Mouse (Mus musculus) retina, adult 2 months (tissue): Measurements from ENCODE around the gene Rps23.
"Not testable (repeated sequence)": the region's sequence is repeated elsewhere in the genome, so short reads cannot be mapped to it uniquely, and the experiment has no call there.

ENCODE experiments used
- DNase-seq: peaks from one replicate; pipeline ENCODE4 v3.0.0-alpha.2; 2012; ENCODE audit warnings: low read depth, low spot score

The Rps23 gene

DNA sequence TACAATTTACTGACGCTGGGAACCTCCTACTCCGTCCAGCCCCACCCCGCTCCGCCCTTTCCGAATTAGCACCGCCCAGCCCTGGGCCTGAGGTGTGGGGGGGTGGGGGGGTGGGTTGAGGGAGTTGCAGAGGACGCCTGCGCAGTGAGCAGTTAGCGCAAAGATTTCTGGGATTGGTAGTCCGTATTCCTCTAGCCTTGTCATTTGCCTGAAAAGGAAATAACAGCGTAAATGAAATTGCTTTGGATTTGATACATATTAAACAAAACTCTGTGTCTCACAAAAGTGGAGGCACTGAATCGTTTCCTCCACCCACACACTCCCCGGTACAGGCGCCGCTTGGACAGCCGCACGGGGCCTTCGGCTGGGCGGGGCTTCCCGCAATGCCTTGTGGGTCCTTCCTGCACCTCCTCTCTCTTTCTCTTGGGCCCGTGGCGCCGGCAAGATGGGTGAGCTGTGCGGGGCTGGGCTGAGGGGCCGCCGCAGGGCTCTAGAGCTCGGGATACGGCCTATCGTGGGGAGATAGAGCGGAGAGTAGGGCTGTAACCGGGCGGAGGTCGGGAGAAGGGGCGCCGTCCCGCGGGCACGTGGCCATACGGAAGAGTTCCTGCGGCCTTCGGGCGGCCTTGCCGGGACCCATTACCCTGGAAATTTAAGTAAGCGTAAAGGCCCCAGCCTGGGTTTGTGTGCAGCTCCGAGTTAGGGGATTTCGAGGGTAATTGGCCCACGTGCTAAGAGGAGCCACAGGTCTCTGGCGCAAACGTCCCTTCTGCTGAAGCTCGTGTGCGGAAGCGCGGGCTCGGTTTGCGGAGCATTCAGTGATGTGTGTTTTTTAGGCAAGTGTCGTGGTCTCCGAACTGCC lies at the start of gene Rps23:
TSS of gene Rps23 (plus strand) at position 208 of the 862 bp plus-strand sequence.
- peak; percentile 91 for DNase-seq

DNA sequence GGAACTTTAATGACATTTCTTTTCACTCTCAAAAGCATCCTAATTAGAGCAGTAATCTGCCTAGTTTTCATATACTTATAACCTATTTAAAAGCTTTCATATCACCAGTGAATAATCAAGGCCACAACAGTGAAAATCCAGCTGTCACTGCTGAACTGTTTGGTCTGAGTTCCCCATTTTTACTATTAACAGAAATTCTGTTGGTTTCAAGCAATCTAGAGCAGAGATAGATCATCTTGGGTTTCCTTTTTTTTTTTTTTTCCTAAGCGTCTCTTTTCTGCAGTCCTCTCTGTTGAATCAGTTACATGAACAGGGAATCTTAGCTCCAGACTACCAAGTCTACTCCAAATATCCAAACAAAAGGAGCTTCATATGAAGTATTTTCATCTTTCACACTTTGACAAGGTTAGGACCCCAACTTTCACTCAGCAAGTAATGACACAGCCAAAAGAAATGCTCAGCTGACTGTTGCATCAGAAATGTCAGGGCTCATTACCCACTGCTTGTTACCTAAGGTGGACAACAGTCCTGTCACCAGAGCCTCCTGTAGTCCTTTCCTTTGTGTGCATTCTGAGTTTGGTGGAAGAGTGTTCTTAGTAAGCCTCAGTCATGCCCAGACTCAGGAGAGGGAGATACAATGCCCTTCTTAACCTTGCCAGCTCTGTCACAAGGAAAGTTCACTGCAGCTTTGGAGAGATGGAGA lies 40.9 kb upstream of the Rps23 start:
- DNase-seq: no peak

DNA sequence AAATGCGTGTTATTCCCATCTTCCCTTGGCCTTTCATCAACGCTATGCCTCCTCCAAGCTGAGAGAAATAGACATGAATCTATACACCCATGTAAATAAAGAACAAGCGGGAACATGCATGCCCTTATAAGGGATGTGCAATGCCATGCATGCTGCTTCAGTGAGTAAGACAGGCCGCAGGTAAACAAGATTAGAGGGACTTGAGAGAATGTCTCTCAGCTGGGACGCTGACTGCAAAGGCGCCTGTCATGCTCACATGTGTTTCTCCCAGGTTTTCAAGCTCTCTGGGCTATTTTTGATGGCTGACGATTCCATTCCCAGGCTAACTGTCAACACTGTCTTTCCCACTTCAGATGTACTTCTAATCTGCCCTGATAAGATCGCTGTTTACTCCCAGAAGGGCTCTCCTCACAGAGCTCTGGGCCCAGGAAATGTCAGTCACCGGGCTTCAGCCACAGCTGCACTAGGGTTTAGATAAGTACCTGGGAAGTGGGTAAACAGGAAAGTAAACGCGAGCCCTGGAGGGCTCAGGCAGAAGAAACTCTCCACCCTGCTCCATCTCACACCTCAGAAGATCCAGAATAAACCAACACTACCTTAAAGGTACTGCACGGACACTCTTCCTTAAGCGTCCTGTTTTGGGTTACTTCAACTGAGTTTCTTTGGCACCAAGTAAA lies 36.8 kb upstream of the Rps23 start:
- DNase-seq: no peak

DNA sequence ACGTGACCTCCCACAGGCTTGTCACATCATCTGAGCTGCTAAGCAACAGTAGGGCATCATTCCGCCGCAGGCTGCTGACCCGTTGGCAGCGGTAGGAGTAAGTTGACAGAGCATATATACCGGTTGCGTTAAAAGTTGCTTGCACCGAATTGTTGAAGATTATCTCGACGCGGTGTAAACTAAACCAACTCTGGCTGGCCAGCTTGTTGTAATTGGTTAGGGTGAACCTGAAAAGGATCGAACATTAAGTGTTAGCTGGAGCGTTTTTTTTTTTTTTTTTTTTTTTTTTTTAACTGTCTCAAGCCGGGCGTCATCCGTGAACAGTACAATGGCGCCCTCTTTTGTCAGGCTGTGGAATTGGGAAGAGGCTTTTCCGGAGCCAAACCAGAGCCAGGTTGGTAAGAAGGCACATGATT lies 36.2 kb upstream of the Rps23 start:
- peak; percentile 33 for DNase-seq

DNA sequence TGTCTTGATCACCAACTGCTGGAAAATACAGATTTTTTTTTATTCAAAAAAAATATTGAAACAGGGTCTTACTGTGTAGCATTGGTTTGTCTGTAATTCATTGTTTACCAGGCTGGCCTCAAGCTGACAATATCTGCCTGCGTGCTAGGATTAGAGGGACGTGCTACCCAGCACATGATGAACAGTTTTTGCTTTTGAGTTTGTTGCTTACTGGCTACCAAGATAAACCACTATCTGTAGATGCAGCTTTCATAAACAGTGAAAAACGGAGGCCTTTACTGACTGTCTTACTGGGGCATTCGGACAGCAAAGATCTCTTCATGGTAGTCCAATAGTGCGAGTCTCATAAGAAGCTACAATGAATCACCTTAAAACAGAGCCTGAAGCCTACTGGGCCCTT lies 32.6 kb upstream of the Rps23 start:
- no peak for DNase-seq

DNA sequence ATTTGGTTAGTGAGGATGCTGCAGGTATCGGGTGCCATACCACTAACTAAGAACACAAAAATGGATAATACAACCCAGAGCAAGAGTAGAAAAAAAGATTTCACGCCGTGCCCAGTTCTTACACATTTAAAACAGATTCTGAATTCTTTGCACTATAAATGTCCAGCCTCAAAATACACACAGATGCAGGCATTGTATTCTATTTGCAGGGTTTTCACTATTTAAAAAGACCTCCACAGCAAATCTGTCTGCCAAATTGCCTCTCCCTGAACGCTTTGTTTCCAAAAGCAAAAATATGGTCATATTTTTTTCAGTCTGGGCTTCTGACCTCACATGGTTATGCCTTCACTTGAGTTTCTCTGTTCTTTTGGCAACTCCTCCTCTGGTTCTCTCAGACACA lies 27.9 kb upstream of the Rps23 start:
- no peak for DNase-seq

DNA sequence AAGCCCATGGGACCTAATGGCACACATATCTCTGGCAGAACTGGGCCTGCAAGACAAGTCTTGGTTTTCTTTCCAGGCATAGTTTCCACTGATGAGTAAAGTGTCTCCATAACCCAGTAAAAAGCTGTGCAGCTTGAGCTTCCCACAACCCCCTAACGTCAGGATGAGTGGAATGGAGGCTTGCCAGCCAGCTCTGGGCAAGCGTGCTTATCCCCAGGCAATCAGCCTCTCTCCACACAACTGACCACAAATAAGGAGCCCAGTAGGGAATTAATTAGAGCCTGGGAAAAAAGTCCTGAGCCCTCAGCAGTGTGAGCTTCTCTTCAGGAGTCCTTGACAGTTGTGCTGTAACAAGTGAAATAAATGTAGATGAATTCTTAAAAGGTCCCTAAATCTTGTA lies 26.7 kb upstream of the Rps23 start:
- no peak for DNase-seq

DNA sequence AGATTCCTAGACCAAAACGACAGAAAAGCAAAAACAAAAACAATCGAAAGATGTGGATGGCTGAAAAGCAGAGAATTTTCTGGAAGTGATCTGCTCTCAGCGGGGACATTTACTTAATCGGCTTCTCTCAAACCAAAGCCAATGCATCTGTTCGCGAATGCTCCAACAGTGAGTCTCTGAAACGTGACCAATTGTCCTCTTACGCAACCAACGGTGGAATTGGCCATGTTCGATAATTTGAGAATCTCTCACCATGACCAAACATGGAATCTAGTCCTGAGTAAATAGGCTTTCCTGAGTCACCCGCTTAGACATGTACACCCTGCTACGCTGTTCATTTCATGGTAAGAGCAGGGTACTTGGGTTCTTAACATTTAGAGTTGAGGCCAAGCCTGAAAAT lies 25.9 kb upstream of the Rps23 start:
- no peak for DNase-seq

DNA sequence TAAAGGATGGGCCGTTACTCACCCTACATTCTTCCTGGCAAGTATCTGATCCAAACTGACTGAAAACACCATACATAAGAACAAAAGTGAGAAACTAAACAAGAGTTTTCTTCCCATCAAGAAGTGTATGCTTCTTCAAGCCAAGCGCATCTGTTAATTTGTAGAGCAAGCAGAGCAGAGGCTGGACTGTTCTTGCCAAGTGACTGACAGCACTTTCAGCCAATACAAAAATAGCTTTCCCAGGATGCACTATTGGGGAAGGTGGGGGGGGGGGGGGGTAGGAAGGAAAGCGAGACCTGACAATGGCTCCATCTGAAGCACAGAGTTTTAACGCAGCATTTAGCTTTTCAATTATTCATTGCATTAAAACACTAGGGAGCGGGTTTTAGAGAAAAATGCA lies 17.6 kb upstream of the Rps23 start, which contains the start of gene Atp6ap1l:
TSS of gene Atp6ap1l (minus strand) at position 180 of the 400 bp plus-strand sequence.
- no peak for DNase-seq

DNA sequence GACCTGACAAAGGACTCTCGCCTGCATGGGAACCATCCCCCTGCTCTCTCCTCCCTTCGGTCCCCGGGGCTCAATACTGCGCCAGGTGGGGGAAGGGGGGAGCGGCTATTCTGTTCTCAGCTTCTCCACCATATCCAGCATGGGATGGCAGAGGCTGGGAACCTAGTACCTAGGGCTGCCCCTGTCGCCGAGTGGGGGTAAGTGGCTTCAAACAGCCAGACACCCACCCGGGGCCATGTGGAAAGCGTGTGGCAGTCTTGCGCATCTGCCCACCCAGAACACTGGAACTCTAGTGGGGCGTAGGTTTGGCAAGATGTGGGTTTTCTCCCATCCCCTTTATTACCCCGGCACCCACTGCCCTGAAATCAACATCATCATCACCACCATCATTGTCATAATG lies 15.4 kb upstream of the Rps23 start:
- no peak for DNase-seq

DNA sequence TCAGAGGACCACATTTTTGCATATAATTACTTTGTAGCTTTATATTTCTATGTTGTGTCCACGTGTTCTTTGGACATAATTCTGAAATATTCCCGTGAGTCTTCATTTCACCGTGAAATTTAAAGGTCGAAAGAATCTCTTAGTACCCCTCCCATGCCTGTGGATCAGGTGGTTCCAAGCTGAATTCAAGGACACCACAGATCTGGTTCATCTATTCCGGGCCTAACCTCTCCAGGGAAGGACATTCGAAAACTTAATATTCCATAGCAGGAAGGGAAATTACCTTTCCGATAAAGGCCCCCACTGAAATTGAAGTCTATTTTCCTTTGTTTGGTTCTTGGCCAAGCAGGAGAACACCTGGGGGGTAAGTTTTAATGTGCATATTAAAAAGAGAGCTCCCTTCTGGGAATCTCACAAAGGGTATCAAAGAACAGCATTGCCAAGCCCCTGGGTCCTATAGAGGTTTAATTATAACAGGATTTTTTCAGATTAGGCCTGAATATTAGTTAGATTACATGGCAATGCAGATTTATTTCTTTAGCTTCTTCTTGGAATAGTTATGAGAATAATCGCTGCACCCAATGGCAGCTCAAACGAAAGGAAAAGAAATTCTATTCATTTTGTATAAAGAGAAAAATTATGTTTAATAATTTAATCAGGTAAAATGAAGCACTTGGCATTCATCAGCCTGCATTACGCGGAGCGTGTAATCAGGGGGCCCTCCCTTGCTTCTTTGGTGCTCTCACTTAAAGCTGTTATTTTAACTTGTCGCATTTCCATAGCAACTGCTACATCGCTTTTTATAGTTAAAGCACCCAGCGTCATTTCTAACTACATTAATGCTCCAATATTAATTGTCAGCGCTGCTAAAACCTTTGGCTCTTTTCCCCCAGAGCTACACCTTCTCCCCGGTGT lies 9.7 kb upstream of the Rps23 start:
- DNase-seq: no peak

DNA sequence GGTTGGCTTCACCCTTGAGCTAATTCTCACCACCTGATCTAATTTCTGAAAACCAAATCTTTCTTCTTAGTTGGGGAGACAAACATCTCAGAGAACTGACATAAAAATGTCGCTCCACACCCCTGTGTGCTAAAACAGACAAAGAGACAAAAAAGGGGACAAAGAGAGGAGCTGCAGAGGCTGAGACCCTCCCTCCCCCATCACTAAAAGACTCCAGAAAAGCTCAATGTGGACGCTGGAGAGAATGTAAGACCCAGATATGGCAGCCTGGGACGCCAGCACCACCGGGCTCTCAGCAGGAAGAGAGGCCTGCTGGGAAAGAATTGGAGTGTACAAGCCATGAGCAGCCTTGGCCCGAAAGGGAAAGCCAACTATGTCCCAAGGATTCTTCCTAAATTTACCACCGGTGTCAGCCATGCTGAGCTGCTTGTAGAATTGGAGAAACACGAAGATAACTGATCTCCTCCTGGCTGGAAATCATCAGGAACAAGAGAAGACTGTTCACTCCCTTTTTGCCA lies 9.0 kb upstream of the Rps23 start:
- no peak for DNase-seq

DNA sequence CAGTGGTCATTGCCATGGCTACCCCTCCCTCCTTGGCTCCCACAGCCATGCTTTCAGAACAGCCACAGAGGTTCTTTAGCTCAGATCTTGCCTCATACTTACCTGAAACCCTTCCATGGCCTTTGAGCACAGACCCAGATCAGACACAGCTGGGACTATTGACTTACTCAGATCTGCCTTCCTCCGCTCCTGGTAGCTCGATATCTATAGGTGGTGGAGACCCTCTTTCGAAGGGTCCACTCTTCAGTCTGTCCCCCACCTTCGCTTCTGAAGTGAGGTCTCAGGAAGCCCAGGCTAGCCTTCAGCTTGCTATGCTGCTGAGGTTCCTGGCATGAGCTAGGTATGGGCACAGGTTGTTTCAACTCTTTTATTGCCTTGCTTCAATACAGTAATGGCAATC lies 8.0 kb upstream of the Rps23 start:
- no peak for DNase-seq

DNA sequence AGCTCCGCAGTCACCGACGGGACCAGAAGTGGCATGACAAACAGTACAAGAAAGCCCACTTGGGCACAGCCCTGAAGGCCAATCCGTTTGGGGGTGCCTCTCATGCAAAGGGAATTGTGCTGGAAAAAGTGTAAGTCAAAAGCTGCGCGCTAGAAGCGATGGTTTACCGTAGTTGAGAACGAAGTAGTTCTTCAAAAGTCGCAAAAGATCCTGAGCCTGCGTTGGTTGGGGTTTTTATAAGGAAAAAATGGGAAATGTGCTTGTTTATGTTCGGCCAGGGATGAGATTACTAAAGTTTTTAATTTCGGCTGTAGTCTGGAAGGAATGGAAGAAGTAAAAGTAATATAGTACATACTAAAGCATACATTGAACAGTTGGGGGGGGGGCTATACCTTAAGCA lies 859 bp downstream of the Rps23 start:
- DNase-seq: not testable (repeated sequence)

DNA sequence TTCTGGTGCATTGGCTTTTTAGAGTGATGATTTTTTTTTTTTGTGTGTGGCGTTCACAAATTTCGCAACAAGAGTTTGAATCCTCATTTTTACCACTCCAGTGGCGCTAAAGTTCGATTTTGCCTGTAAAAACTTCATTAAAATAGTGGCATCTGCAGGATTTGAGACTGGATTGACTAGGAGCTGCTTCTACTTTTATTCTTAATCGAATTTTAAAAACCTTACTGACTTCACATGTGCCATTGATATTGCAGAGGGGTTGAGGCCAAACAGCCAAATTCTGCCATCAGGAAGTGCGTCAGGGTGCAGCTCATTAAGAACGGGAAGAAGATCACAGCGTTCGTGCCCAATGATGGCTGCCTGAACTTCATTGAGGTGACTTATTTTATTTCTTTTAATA lies 1.3 kb downstream of the Rps23 start:
- no peak for DNase-seq

DNA sequence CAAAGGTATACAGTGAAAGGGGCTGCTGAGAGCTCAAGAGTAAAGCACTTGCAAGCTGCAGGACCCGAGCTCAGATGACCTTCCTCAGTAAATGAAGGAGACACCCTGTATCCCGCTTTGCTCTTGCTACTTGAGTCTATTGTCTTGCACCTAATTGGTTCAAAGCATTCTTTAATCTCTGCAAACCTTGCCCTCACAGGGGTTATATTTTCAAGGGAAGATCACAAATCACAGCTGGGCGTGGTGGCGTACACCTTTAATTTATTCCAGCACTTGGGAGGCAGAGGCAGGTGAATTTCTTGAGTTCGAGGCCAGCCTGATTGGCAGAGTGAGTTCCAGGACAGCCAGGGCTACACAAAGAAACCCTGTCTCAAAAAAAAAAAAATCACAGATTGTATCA lies 2.4 kb downstream of the Rps23 start:
- DNase-seq: no peak

DNA sequence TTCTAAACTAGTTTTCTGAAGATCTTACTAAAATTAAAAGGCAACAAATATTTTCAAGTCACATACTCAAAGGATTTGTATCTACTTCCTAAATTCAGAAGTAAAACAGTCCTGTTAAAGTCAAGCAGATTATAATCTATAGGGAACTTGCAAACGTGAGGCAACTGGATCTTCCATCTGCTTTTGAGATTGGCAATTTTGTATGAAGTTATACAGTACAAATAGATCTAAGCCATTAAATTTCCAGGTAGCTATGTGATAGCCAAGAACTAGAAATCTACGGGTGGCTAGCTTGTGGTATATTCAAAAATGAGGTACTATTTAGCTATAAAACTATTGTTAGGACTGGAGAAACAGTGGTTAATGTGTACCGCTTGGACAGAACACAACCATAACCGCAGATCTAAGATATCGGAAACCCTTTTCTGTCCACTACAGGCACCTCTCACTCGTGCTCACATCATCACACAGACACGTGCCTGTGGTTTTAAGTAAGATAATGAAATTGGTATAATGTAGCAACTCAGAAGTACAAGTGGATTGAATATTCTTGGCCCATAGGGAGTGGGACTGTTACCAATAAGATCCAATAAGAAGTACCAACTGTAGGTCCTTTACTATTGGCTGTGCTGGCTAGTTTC lies 3.5 kb downstream of the Rps23 start:
- no peak for DNase-seq

DNA sequence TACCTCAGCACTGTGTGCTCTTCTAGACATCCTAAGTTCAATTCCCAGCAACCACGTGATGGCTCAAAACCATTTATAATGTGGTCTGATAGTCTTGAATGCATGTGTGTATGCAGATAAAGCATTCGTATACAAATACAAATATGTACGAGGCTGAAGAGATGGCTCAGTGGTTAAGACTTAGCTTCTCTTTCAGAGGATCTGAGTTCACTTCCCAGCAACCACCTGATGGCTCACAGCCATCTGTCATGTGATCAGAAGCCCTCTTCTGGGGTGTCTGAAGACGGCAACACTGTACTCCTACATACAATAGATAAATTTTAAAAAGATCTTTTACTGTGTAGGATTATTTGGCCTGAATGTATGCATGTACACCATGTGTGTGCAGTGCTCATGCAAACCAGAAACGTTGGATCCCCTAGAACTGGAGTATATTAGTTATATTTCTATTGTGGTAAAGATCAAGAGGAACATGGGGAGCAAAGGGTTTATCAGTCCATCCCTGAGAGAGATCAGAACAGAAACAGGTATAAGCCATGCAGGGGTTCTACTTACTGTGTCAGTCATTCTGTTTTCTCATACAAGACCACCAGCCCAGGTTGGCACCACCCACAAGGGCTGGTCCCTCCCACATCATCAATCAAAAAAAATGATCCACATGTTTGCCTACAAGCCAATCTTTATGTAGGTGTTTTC lies 4.3 kb downstream of the Rps23 start:
- no peak for DNase-seq

DNA sequence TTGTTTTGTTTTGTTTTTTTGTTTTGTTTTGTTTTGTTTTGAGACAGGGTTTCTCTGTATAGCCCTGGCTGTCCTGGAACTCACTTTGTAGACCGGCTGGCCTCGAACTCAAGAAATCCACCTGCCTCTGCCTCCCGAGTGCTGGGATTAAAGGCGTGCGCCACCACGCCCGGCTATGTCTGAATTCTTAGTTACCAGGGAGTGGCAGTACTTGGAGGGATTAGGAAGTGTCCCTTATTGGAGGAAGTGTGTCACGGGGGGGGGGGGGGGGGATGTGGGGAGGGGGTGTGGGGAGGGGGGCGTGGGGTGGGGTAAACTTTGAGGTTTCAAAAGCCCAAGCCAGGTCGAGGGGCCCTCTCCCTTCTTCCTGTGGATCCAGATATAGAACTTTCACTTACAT lies 5.5 kb downstream of the Rps23 start:
- DNase-seq: not testable (repeated sequence)

DNA sequence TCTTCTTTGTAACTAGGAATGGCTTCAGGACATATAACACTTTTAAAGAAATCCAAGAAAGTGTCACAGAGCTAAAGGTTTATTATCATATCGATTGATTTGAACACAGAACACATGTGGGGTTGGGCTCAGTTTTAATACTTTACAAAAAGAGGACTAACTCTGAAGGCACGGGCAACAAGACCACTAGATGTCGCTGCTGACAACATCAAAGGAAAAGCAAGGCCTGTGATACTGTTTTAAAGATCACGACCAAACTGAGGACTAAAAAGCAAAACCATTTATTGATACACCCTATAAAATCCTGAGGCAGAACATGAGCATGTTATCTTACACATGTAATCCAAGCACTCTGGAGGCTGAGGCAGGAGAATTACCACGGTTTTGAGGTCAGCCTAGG lies 7.1 kb downstream of the Rps23 start:
- DNase-seq: peak; percentile 54
